ENCODE assay signal across 8 mouse cellular contexts in the genomic region with DNA sequence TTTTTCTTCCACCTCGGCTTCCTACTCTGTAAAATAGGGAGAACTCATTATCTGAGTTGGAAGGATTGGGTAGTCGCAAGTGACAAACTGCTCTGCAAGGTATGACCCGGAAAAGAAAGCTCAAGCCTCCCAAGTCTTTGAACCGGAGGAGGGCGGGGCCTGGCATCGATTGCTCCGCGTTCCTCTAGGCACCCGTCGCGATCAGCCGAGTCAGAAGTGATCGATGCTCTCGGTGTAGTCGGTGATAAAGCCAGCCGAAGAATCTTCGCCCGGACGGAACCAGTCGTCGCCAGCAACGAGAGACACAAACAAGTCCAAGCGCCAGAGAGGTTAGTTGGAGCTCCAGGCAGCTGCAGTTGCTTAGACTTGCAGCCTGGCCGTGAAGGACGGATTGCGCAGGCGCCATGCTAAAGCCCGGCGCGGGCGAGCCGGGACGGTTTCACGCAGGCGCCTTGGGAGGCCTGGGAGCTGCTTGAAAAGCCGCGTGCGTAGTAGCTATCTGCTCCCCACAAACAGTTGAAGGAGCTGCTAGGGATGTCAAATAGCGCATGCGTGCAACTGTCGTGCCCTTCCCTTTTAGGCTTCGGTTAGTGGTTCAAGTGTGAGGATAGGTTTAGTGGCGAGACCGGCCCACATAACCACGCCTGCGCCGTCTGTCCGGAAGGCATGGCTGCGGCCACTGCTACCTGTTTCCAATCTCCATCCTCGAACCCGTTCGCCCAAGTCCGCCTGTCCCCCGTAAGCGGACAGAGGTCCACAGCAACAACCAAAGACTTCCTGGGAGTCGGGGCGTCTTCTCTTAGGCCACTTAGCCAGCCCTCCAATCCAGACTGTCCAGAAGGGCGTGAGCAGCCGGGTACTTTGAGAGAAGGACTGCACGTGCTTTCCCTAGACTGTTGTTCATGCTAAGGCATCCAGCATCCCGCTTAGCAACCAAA. TPM values are rescaled to one million over a fixed set of nuclear protein-coding genes. Genes with fewer than 3 reads are reported as not detected.
DNase-seq lines count a peak whose midpoint lies in the region; ATAC-seq and TF ChIP-seq lines count a peak whose summit lies in the region.

A gene (plus strand): TSS at position 213 of the 938 bp plus-strand sequence.

- H3K27me3 ChIP-seq in G1E (ENCODE audit: insufficient read depth, low read length) = no peaks in the 10 kb centered on the region
- no peaks in the 10 kb centered on the region for H3K27me3 ChIP-seq in forebrain, embryonic 16.5 days (replicated peaks; ENCODE audit: control insufficient read depth, insufficient read depth, low read length)
- H3K27me3 ChIP-seq in lung, embryonic 14.5 days (ENCODE audit: insufficient read depth, low read length) = no peaks in the 10 kb centered on the region
- no peaks in the 10 kb centered on the region for H3K27me3 ChIP-seq in thymus, adult 2 months (ENCODE audit: control insufficient read depth, insufficient read depth, low read length)

- ATAC-seq in G1E (ENCODE audit: extremely low read depth, insufficient number of reproducible peaks, low FRiP score, poor library complexity, severe bottlenecking) = peak; percentile 92
- peak; percentile 98 for ATAC-seq in forebrain, embryonic 16.5 days
- peak; percentile 93 for ATAC-seq in lung, embryonic 14.5 days (ENCODE audit: insufficient read depth)

- H3K4me1 ChIP-seq in G1E (ENCODE audit: insufficient read depth, low read depth, low read length) = peaks cover 41% of the 10 kb centered on the region
- peaks cover 13% of the 10 kb centered on the region for H3K4me1 ChIP-seq in forebrain, embryonic 16.5 days (replicated peaks; ENCODE audit: control insufficient read depth, insufficient read depth, low read length)
- H3K4me1 ChIP-seq in lung, embryonic 14.5 days (ENCODE audit: insufficient read depth) = peaks cover 14% of the 10 kb centered on the region
- peaks cover 10% of the 10 kb centered on the region for H3K4me1 ChIP-seq in olfactory bulb, adult 2 months (ENCODE audit: control insufficient read depth, insufficient read depth, low read length)
- H3K4me1 ChIP-seq in thymus, adult 2 months (replicated peaks; ENCODE audit: control insufficient read depth, insufficient read depth, low read length) = peaks cover 14% of the 10 kb centered on the region

- peaks cover 6% of the 10 kb centered on the region for H3K9me3 ChIP-seq in G1E (replicated peaks)
- H3K9me3 ChIP-seq in forebrain, embryonic 16.5 days (ENCODE audit: control insufficient read depth, low read length) = no peaks in the 10 kb centered on the region
- no peaks in the 10 kb centered on the region for H3K9me3 ChIP-seq in lung, embryonic 14.5 days (ENCODE audit: low read depth, low read length)

- H3K9ac ChIP-seq in forebrain, embryonic 16.5 days (replicated peaks; ENCODE audit: low read depth, low read length) = peak within 1 kb of the TSS; percentile 71
- peak within 1 kb of the TSS; percentile 76 for H3K9ac ChIP-seq in lung, embryonic 14.5 days

- intact Hi-C loops in heart, postnatal 36 days (cut with DNase I) = loop anchor here (2.0 kb wide), 1 partner anchor 28 kb away; no protein-coding TSS in a partner anchor

- H3K36me3 ChIP-seq in G1E (replicated peaks) = peaks cover 21% of the 10 kb centered on the region
- H3K36me3 ChIP-seq in forebrain, embryonic 16.5 days (ENCODE audit: control insufficient read depth, insufficient read depth) = no peaks in the 10 kb centered on the region
- no peaks in the 10 kb centered on the region for H3K36me3 ChIP-seq in lung, embryonic 14.5 days (ENCODE audit: insufficient read depth)
- no peaks in the 10 kb centered on the region for H3K36me3 ChIP-seq in thymus, adult 2 months (ENCODE audit: control insufficient read depth, insufficient read depth, low read length)

- WGBS in forebrain, embryonic 16.5 days = 2% methylated on average over 61 of the region's 61 CpGs
- 2% methylated on average over 61 of the region's 61 CpGs for WGBS in lung, embryonic 14.5 days
- WGBS in olfactory bulb, adult 2 months = under 1% methylated on average over 61 of the region's 61 CpGs
- WGBS in thymus, adult 2 months = 3% methylated on average over 61 of the region's 61 CpGs

- DNase-seq in G1E (ENCODE audit: low spot score) = peak; percentile 98
- DNase-seq in cerebellum, adult 18-20 months = peak; percentile 93 to 94
- DNase-seq in heart, postnatal 36 days = peak; percentile 92 to 93
- peak; percentile 88 to 92 for DNase-seq in layer of hippocampus, adult 2 months (ENCODE audit: low spot score in 2 of 2)
- DNase-seq in lung, embryonic 14.5 days = peak; percentile 98
- DNase-seq in thymus, adult 2 months = peak; percentile 93

- peak within 1 kb of the TSS; percentile 93 for H3K27ac ChIP-seq in forebrain, embryonic 16.5 days (ENCODE audit: low read length)
- peak within 1 kb of the TSS; percentile 92 for H3K27ac ChIP-seq in layer of hippocampus, adult 2 months
- peak within 1 kb of the TSS; percentile 98 for H3K27ac ChIP-seq in lung, embryonic 14.5 days (ENCODE audit: low read depth)
- peak within 1 kb of the TSS; percentile 98 for H3K27ac ChIP-seq in olfactory bulb, adult 2 months (ENCODE audit: insufficient read depth, low read depth, low read length)
- H3K27ac ChIP-seq in thymus, adult 2 months (ENCODE audit: control insufficient read depth, insufficient read depth, low read length) = peak within 1 kb of the TSS; percentile 89

- H3K4me2 ChIP-seq in forebrain, embryonic 16.5 days (ENCODE audit: low read length) = peak within 1 kb of the TSS; percentile 89
- peak within 1 kb of the TSS; percentile 73 for H3K4me2 ChIP-seq in lung, embryonic 14.5 days

- TF ChIP-seq POLR2A in olfactory bulb, adult 2 months (IDR thresholded peaks at IDR 0.05; ENCODE audit: insufficient read depth, low read depth, low read length) = peak; percentile 41
- TF ChIP-seq POLR2A in thymus, adult 2 months (IDR thresholded peaks at IDR 0.05; ENCODE audit: control insufficient read depth, extremely low read depth, insufficient read depth, low read length, poor library complexity) = peak; percentile 46; the same call in 1 of the 2 replicates

- peak within 1 kb of the TSS; percentile 76 for H3K4me3 ChIP-seq in G1E (ENCODE audit: low read depth, low read length)
- H3K4me3 ChIP-seq in forebrain, embryonic 16.5 days (replicated peaks; ENCODE audit: low read length) = peak within 1 kb of the TSS; percentile 55
- H3K4me3 ChIP-seq in layer of hippocampus, adult 2 months = peak within 1 kb of the TSS; percentile 62
- H3K4me3 ChIP-seq in lung, embryonic 14.5 days (ENCODE audit: low read depth, low read length) = peak within 1 kb of the TSS; percentile 62
- H3K4me3 ChIP-seq in olfactory bulb, adult 2 months (ENCODE audit: insufficient read depth, low read depth, low read length) = peak within 1 kb of the TSS; percentile 62
- H3K4me3 ChIP-seq in thymus, adult 2 months (ENCODE audit: control insufficient read depth, insufficient read depth, low read length) = peak within 1 kb of the TSS; percentile 63

- TF ChIP-seq CTCF in G1E (IDR thresholded peaks at IDR 0.05; ENCODE audit: low read depth, low read length) = no peak
- no peak for TF ChIP-seq CTCF in layer of hippocampus, adult 2 months (conservative IDR thresholded peaks at IDR 0.05)
- no peak for TF ChIP-seq CTCF in lung, embryonic 14.5 days (IDR thresholded peaks at IDR 0.05; ENCODE audit: low read depth)
- TF ChIP-seq CTCF in olfactory bulb, adult 2 months (IDR thresholded peaks at IDR 0.05; ENCODE audit: insufficient read depth, low read depth, low read length) = no peak
- TF ChIP-seq CTCF in thymus, adult 2 months (IDR thresholded peaks at IDR 0.05; ENCODE audit: borderline replicate concordance, control insufficient read depth, extremely low read depth, insufficient read depth, low read length, poor library complexity) = 0 out of 2 replicates have a peak, but pooled peaks have one; percentile 42

RNA-seq across cellular contexts. Expression of the gene that starts here (rescaled TPM):
- 0.68 and 1.2 TPM in 2 replicates for total RNA-seq in G1E (2014; fragmentation: Nextera tagmentation)
- total RNA-seq in G1E (2017) = 4.5 and 4.6 TPM in 2 replicates
- 1.8 and 2.1 TPM in 2 replicates for polyA plus RNA-seq in G1E (2012)
- polyA plus RNA-seq in forebrain, embryonic 16.5 days (2015; fragmentation: Nextera tagmentation; extraction: Ambion mirVana) = 4.5 and 4.8 TPM in 2 replicates
- 1 to 10 TPM; 3.0 to 5.6 TPM for total RNA-seq in heart, postnatal 36 days (2021)
- 1 to 10 TPM; 3.8 to 4.5 TPM for total RNA-seq in layer of hippocampus, adult 2 months (2021)
- polyA plus RNA-seq in lung, embryonic 14.5 days (2014; fragmentation: Nextera tagmentation; extraction: Ambion mirVana) = 14.9 and 15.7 TPM in 2 replicates
- polyA plus RNA-seq in olfactory bulb, adult 2 months (2012; ENCODE audit: insufficient read depth, insufficient read length, low replicate concordance, missing spikeins) = not detected in 2 replicates
- polyA plus RNA-seq in thymus, adult 2 months (2012; rRNA removed) = 12.5 and 14.2 TPM in 2 replicates

Comparison
In these comparisons a context has a peak if more than half of its experiments do, and no peak if none do; other contexts are left out.
1. Peak in every context shown above with its lines: DNase-seq, ATAC-seq, H3K4me3 ChIP-seq and H3K27ac ChIP-seq.